Mouse (Mus musculus) thymus, adult 2 months (tissue): Measurements from ENCODE around the gene Efhd1.

Source experiments
- CTCF ChIP-seq: fragments of 200-500 bp; IDR thresholded peaks from 2 replicates; pipeline ENCODE4 v1.5.1; 2012; ENCODE audit warnings: mild to moderate bottlenecking, control low read depth, low read length, moderate library complexity, borderline replicate concordance; ENCODE audit not compliant: control insufficient read depth, poor library complexity, insufficient read depth; ENCODE audit errors: extremely low read depth
- POLR2A ChIP-seq: fragments of 200-500 bp; IDR thresholded peaks from 2 replicates; pipeline ENCODE4 v1.6.1; 2012; ENCODE audit warnings: mild to moderate bottlenecking, low read length, control low read depth, moderate library complexity; ENCODE audit not compliant: control insufficient read depth, poor library complexity, insufficient read depth; ENCODE audit errors: extremely low read depth

- TF ChIP-seq CTCF (no peak), POLR2A (no peak)
These were observed 56.9 kb downstream of the Efhd1 start for GRCm38 (mm10) chr1:87321071-87321470.
